Mouse (Mus musculus): ENCODE measurements around the gene Cbx8. TPM values are rescaled to one million over a fixed set of nuclear protein-coding genes. Genes with fewer than 3 reads are reported as not detected.

Gene Cbx8
- polyA plus RNA-seq, 1 experiment from 2014 or later: 6.4 TPM

- no peak overlapping the region for H3K9ac ChIP-seq (ENCODE audit: low read depth, low read length)
- H3K9me3 ChIP-seq (ENCODE audit: control insufficient read depth): no peaks in the 10 kb centered on the region
- H3K36me3 ChIP-seq (ENCODE audit: control insufficient read depth, insufficient read depth): 0 out of 2 replicates have a peak, but pooled peaks cover under 1% of the 10 kb centered on the region
- no peak overlapping the region for H3K4me3 ChIP-seq (ENCODE audit: low read depth, low read length)
- no peak overlapping the region for H3K27ac ChIP-seq (ENCODE audit: low read depth, low read length)
- peak overlapping the region; percentile 54 for H3K4me2 ChIP-seq (replicated peaks; ENCODE audit: low read depth)
- peaks cover 20% of the 10 kb centered on the region for H3K27me3 ChIP-seq (replicated peaks; ENCODE audit: control insufficient read depth, insufficient read depth, low read length)
- peak; percentile 60 for TF ChIP-seq CTCF (IDR thresholded peaks at IDR 0.05; ENCODE audit: low read depth)
- WGBS: 8% methylated on average over 35 of the region's 35 CpGs
- ATAC-seq: no peak
- H3K4me1 ChIP-seq (replicated peaks; ENCODE audit: control insufficient read depth, insufficient read depth, low read length): peaks cover 36% of the 10 kb centered on the region
Observed at GRCm38 (mm10) chr11:119087301-119088082, 46.7 kb upstream of the Cbx8 start.

GRCm38 (mm10) chr11:119086144-119086971, 45.6 kb upstream of the Cbx8 start, which contains the start of gene Cbx4:
Cbx4 (minus strand) TSS chr11:119086221.
- peak; percentile 66 for TF ChIP-seq CTCF (IDR thresholded peaks at IDR 0.05; ENCODE audit: low read depth)
- ATAC-seq: peak; percentile 85

GRCm38 (mm10) chr11:119085279-119086062, 44.7 kb upstream of the Cbx8 start:
- H3K9ac ChIP-seq (ENCODE audit: low read depth, low read length): peak overlapping the region; percentile 83
- peak overlapping the region; percentile 85 for H3K4me2 ChIP-seq (replicated peaks; ENCODE audit: low read depth)
- H3K4me1 ChIP-seq (replicated peaks; ENCODE audit: control insufficient read depth, insufficient read depth, low read length): peaks cover 39% of the 10 kb centered on the region
- 0 out of 2 replicates have a peak, but pooled peaks have one; percentile 21 for TF ChIP-seq CTCF (IDR thresholded peaks at IDR 0.05; ENCODE audit: low read depth)
- peak overlapping the region; percentile 90 for H3K4me3 ChIP-seq (ENCODE audit: low read depth, low read length)
- H3K27me3 ChIP-seq (replicated peaks; ENCODE audit: control insufficient read depth, insufficient read depth, low read length): peaks cover 20% of the 10 kb centered on the region
- peak; percentile 19 for ATAC-seq
- no peaks in the 10 kb centered on the region for H3K9me3 ChIP-seq (ENCODE audit: control insufficient read depth)
- peaks cover 21% of the 10 kb centered on the region; the same call in 1 of the 2 replicates for H3K36me3 ChIP-seq (ENCODE audit: control insufficient read depth, insufficient read depth)
- peak overlapping the region; percentile 94 for H3K27ac ChIP-seq (ENCODE audit: low read depth, low read length)
- WGBS: under 1% methylated on average over 65 of the region's 66 CpGs

More at GRCm38 (mm10) chr11:119086144-119086971, 45.6 kb upstream of the Cbx8 start, which contains the start of gene Cbx4:
- H3K9me3 ChIP-seq (ENCODE audit: control insufficient read depth): no peaks in the 10 kb centered on the region
- H3K4me3 ChIP-seq (ENCODE audit: low read depth, low read length): peak within 1 kb of the TSS; percentile 90
- peak within 1 kb of the TSS; percentile 85 for H3K4me2 ChIP-seq (replicated peaks; ENCODE audit: low read depth)
- WGBS: 2% methylated on average over 60 of the region's 67 CpGs
- H3K27me3 ChIP-seq (replicated peaks; ENCODE audit: control insufficient read depth, insufficient read depth, low read length): peaks cover 20% of the 10 kb centered on the region
- peak within 1 kb of the TSS; percentile 94 for H3K27ac ChIP-seq (ENCODE audit: low read depth, low read length)
- H3K36me3 ChIP-seq (ENCODE audit: control insufficient read depth, insufficient read depth): peaks cover 12% of the 10 kb centered on the region; the same call in 1 of the 2 replicates
- H3K4me1 ChIP-seq (replicated peaks; ENCODE audit: control insufficient read depth, insufficient read depth, low read length): peaks cover 39% of the 10 kb centered on the region
- H3K9ac ChIP-seq (ENCODE audit: low read depth, low read length): peak within 1 kb of the TSS; percentile 83

- peak overlapping the region; percentile 83; the same call in 1 of the 2 replicates for H3K9ac ChIP-seq (ENCODE audit: low read depth, low read length)
- peak overlapping the region; percentile 85 for H3K4me2 ChIP-seq (replicated peaks; ENCODE audit: low read depth)
- no peak for TF ChIP-seq CTCF (IDR thresholded peaks at IDR 0.05; ENCODE audit: low read depth)
- peaks cover 36% of the 10 kb centered on the region for H3K4me1 ChIP-seq (replicated peaks; ENCODE audit: control insufficient read depth, insufficient read depth, low read length)
- H3K27ac ChIP-seq (ENCODE audit: low read depth, low read length): peak overlapping the region; percentile 94
- peaks cover 21% of the 10 kb centered on the region; the same call in 1 of the 2 replicates for H3K36me3 ChIP-seq (ENCODE audit: control insufficient read depth, insufficient read depth)
- H3K27me3 ChIP-seq (replicated peaks; ENCODE audit: control insufficient read depth, insufficient read depth, low read length): peaks cover 16% of the 10 kb centered on the region
- 4% methylated on average over 18 of the region's 18 CpGs for WGBS
- H3K4me3 ChIP-seq (ENCODE audit: low read depth, low read length): peak overlapping the region; percentile 90
- no peaks in the 10 kb centered on the region for H3K9me3 ChIP-seq (ENCODE audit: control insufficient read depth)
- no peak for ATAC-seq
Observed at GRCm38 (mm10) chr11:119084446-119085278, 43.9 kb upstream of the Cbx8 start.
